Mouse (Mus musculus) liver, postnatal 0 days (tissue): ENCODE data around the gene Abat. TPM values are rescaled to one million over a fixed set of nuclear protein-coding genes. Genes with fewer than 3 reads are reported as not detected.
A peak's percentile ranks its signal among the peaks of the same experiment; 100 is the strongest.

ENCODE experiments used
- ATAC-seq: fragments of 200-750 bp; cut with Nextera tagmentation; 2 replicates; pipeline ENCODE4 v1.8.0; 2017; ENCODE audit warnings: mild to moderate bottlenecking, moderate library complexity
- DNase-seq: peaks from one replicate; pipeline ENCODE4 v3.0.0-alpha.2; 2016
- H3K27ac ChIP-seq: fragments of 300-500 bp; sonication (generic); 2 replicates; pipeline ENCODE4 v1.5.1; 2014; ENCODE audit warnings: antibody characterized with exemption, moderate library complexity, mild to moderate bottlenecking, low read depth
- H3K27me3 ChIP-seq: fragments of 300-500 bp; sonication (generic); 2 replicates; pipeline ENCODE4 v1.6.1; 2014; ENCODE audit warnings: low read length, control low read depth, mixed read lengths; ENCODE audit not compliant: insufficient read depth
- H3K36me3 ChIP-seq: fragments of 300-500 bp; sonication (generic); replicated peaks from 2 replicates; pipeline ENCODE4 v1.6.1; 2014; ENCODE audit warnings: mild to moderate bottlenecking, control low read depth, low read length, moderate library complexity, mixed read lengths; ENCODE audit not compliant: insufficient read depth
- H3K4me1 ChIP-seq: fragments of 300-500 bp; sonication (generic); 2 replicates; pipeline ENCODE4 v1.6.1; 2014; ENCODE audit warnings: antibody characterized with exemption, mild to moderate bottlenecking, control low read depth; ENCODE audit not compliant: insufficient read depth
- H3K4me2 ChIP-seq: fragments of 300-500 bp; sonication (generic); 2 replicates; pipeline ENCODE4 v1.6.1; 2014; ENCODE audit warnings: low read depth, mild to moderate bottlenecking, low read length, moderate library complexity, mixed read lengths
- H3K4me3 ChIP-seq: fragments of 300-500 bp; sonication (generic); 2 replicates; pipeline ENCODE4 v1.5.1; 2014; ENCODE audit warnings: low read depth, low read length
- H3K9ac ChIP-seq: fragments of 300-500 bp; sonication (generic); replicated peaks from 2 replicates; pipeline ENCODE4 v1.6.1; 2014; ENCODE audit warnings: mild to moderate bottlenecking, moderate library complexity
- H3K9me3 ChIP-seq: fragments of 300-500 bp; sonication (generic); 2 replicates; pipeline ENCODE4 v1.6.1; 2016; ENCODE audit warnings: mild to moderate bottlenecking, control low read depth, low read length, mixed read lengths
- CTCF ChIP-seq: sonication (generic); IDR thresholded peaks from 2 replicates; pipeline ENCODE4 v1.5.1; 2016; ENCODE audit warnings: antibody characterized with exemption, low read depth
- EP300 ChIP-seq: IDR thresholded peaks from 2 replicates; pipeline ENCODE4 v1.6.1; 2016; ENCODE audit warnings: antibody characterized with exemption, low read depth, mild to moderate bottlenecking
- WGBS: fragments of 180-500 bp; shearing (Covaris S2); extraction: QIAGEN DNeasy Blood & Tissue Kit; methylation state at CpG from one replicate; pipeline ENCODE4 v1.1.7; 2014; ENCODE audit not compliant: insufficient replicate concordance; 5-methylcytosine and 5-hydroxymethylcytosine counted together
- polyA plus RNA-seq: library from polyadenylated mRNA; unstranded; fragments of >200 nt; fragmentation: Nextera tagmentation; extraction: Ambion mirVana; gene quantifications from 2 replicates; pipeline ENCODE4 v1.2.1, GENCODE M21; 2015

Abat gene
- 37.8 and 39.1 TPM in 2 replicates for polyA plus RNA-seq

GRCm38 (mm10) chr16:8513236-8513906 lies at the start of gene Abat:
Gene Abat, plus strand, starts transcription at chr16:8513429.
- Histone ChIP-seq H3K4me3 (peak within 1 kb of the TSS; percentile 58), H3K4me2 (peak within 1 kb of the TSS; percentile 72), H3K27ac (peak within 1 kb of the TSS; percentile 89), H3K9ac (peak within 1 kb of the TSS; percentile 65), H3K36me3 (no peaks in the 10 kb centered on the region; the same call in 1 of the 2 replicates), H3K9me3 (no peaks in the 10 kb centered on the region), H3K4me1 (peaks cover 5% of the 10 kb centered on the region; the same call in 1 of the 2 replicates), H3K27me3 (no peaks in the 10 kb centered on the region)
- peak; percentile 97 for ATAC-seq
- TF ChIP-seq EP300 (peak; percentile 44; the same call in 1 of the 2 replicates), CTCF (no peak)
- DNase-seq, result peak; percentile 85
- 2% methylated on average over 46 of the region's 46 CpGs for WGBS

GRCm38 (mm10) chr16:8470132-8470531 lies 43.1 kb upstream of the Abat start:
- peak; percentile 26 for ATAC-seq
- Histone ChIP-seq H3K36me3 (no peaks in the 10 kb centered on the region), H3K4me3 (peak overlapping the region; percentile 61; the same call in 1 of the 2 replicates), H3K27ac (no peak overlapping the region), H3K4me2 (peak overlapping the region; percentile 96), H3K9me3 (no peaks in the 10 kb centered on the region), H3K9ac (peak overlapping the region; percentile 67; the same call in 1 of the 2 replicates), H3K4me1 (peaks cover 7% of the 10 kb centered on the region; the same call in 1 of the 2 replicates), H3K27me3 (0 out of 2 replicates have a peak, but pooled peaks cover 2% of the 10 kb centered on the region)
- TF ChIP-seq CTCF (no peak), EP300 (no peak)
- no peak for DNase-seq
- 86% methylated on average over 2 of the region's 2 CpGs for WGBS

- Histone ChIP-seq H3K9ac (peak within 1 kb of the TSS; percentile 67), H3K27ac (peak within 1 kb of the TSS; percentile 75), H3K9me3 (no peaks in the 10 kb centered on the region), H3K4me1 (peaks cover 7% of the 10 kb centered on the region; the same call in 1 of the 2 replicates), H3K4me3 (peak within 1 kb of the TSS; percentile 61), H3K36me3 (no peaks in the 10 kb centered on the region), H3K4me2 (peak within 1 kb of the TSS; percentile 96), H3K27me3 (0 out of 2 replicates have a peak, but pooled peaks cover 2% of the 10 kb centered on the region)
- DNase-seq (peak; percentile 91), ATAC-seq (peak; percentile 99)
- TF ChIP-seq EP300 (no peak), CTCF (peak; percentile 20; the same call in 1 of the 2 replicates)
- under 1% methylated on average over 45 of the region's 48 CpGs for WGBS
Measured at GRCm38 (mm10) chr16:8470603-8471481, 42.4 kb upstream of the Abat start, which contains the start of gene Mettl22. Gene Mettl22, plus strand, starts transcription at chr16:8470788.

- Histone ChIP-seq H3K27me3 (no peaks in the 10 kb centered on the region), H3K9ac (no peak overlapping the region), H3K4me2 (no peak overlapping the region), H3K36me3 (peaks cover 3% of the 10 kb centered on the region; the same call in 1 of the 2 replicates), H3K27ac (no peak overlapping the region), H3K4me1 (no peaks in the 10 kb centered on the region), H3K4me3 (no peak overlapping the region), H3K9me3 (no peaks in the 10 kb centered on the region)
- no peak for TF ChIP-seq CTCF
- no peak for TF ChIP-seq EP300
- ATAC-seq (no peak), DNase-seq (no peak)
- WGBS, result 86% methylated on average over 9 of the region's 9 CpGs
Measured at GRCm38 (mm10) chr16:8487396-8488005, 25.7 kb upstream of the Abat start.

- no peak for DNase-seq
- H3K27ac ChIP-seq, result no peak overlapping the region
- no peak for TF ChIP-seq EP300
- no peak for ATAC-seq
- H3K27me3 ChIP-seq, result no peaks in the 10 kb centered on the region
- H3K36me3 ChIP-seq, result 0 out of 2 replicates have a peak, but pooled peaks cover 3% of the 10 kb centered on the region
- no peak overlapping the region for H3K4me2 ChIP-seq
- H3K9ac ChIP-seq, result no peak overlapping the region
- WGBS, result 83% methylated on average over 5 of the region's 5 CpGs
- no peaks in the 10 kb centered on the region for H3K4me1 ChIP-seq
- no peak overlapping the region for H3K4me3 ChIP-seq
- no peaks in the 10 kb centered on the region for H3K9me3 ChIP-seq
Measured at GRCm38 (mm10) chr16:8489340-8489739, 23.9 kb upstream of the Abat start.
